22 mouse cellular contexts compared by ENCODE assay signal in genomic region chr15:27609554-27609953, GRCm38 (mm10).
"Had no signal": no experiment of that assay in that cellular context is flagged by ENCODE, and none has a peak within 500 bp of the region (broad histone marks: within the 10 kb centered on the region; RNA-seq: fewer than 3 reads in every experiment).

No protein-coding gene starts in this region.

- H3K4me1 ChIP-seq: liver, embryonic 13.5 days; midbrain, embryonic 10.5 days; neural tube, embryonic 12.5 days had no signal

- DNase-seq: kidney, adult 8-10 months; kidney, postnatal 14 days; kidney, postnatal 4 days; layer of hippocampus, adult 9-11 months; layer of hippocampus, postnatal 36 days; liver, embryonic 13.5 days; lung, adult 2 months; lung, postnatal 14 days; lung, postnatal 4 days; midbrain, embryonic 14.5 days; right cerebral cortex, adult 18-20 months; right cerebral cortex, postnatal 14 days; right cerebral cortex, postnatal 4 days; thymus, adult 2 months; thymus, postnatal 14 days; thymus, postnatal 4 days had no signal

- H3K9me3 ChIP-seq: liver, embryonic 13.5 days; midbrain, embryonic 10.5 days; neural tube, embryonic 12.5 days; neural tube, embryonic 15.5 days had no signal

- H3K27ac ChIP-seq: layer of hippocampus, adult 2 months; left cerebral cortex, adult 2 months; liver, embryonic 13.5 days; midbrain, embryonic 10.5 days; neural tube, embryonic 12.5 days; neural tube, embryonic 15.5 days; stomach, postnatal 0 days had no signal

- H3K4me2 ChIP-seq: liver, embryonic 13.5 days; neural tube, embryonic 12.5 days; neural tube, embryonic 15.5 days had no signal

- H3K9ac ChIP-seq: liver, embryonic 13.5 days; neural tube, embryonic 12.5 days; neural tube, embryonic 15.5 days had no signal

- H3K27me3 ChIP-seq: liver, embryonic 13.5 days; neural tube, embryonic 12.5 days; neural tube, embryonic 15.5 days had no signal

- H3K4me3 ChIP-seq: layer of hippocampus, adult 2 months; left cerebral cortex, adult 2 months; liver, embryonic 13.5 days; midbrain, embryonic 10.5 days; neural tube, embryonic 12.5 days; neural tube, embryonic 15.5 days had no signal
